Mouse (Mus musculus) NIH3T3 (cell line): ENCODE results near the gene Slc25a45.

Source experiments
- DNase-seq: peaks from one replicate; pipeline ENCODE4 v3.0.0-alpha.2; 2012; ENCODE audit warnings: low read depth

Gene Slc25a45

GRCm38 (mm10) chr19:5840086-5840889, 37.3 kb upstream of the Slc25a45 start:
- peak; percentile 81 for DNase-seq

GRCm38 (mm10) chr19:5840890-5841388, 36.7 kb upstream of the Slc25a45 start:
- no peak for DNase-seq

- peak; percentile 80 for DNase-seq
Measured at GRCm38 (mm10) chr19:5841389-5841946, 36.1 kb upstream of the Slc25a45 start.

- peak; percentile 72 for DNase-seq
Measured at GRCm38 (mm10) chr19:5841999-5842784, 35.4 kb upstream of the Slc25a45 start.

DNA sequence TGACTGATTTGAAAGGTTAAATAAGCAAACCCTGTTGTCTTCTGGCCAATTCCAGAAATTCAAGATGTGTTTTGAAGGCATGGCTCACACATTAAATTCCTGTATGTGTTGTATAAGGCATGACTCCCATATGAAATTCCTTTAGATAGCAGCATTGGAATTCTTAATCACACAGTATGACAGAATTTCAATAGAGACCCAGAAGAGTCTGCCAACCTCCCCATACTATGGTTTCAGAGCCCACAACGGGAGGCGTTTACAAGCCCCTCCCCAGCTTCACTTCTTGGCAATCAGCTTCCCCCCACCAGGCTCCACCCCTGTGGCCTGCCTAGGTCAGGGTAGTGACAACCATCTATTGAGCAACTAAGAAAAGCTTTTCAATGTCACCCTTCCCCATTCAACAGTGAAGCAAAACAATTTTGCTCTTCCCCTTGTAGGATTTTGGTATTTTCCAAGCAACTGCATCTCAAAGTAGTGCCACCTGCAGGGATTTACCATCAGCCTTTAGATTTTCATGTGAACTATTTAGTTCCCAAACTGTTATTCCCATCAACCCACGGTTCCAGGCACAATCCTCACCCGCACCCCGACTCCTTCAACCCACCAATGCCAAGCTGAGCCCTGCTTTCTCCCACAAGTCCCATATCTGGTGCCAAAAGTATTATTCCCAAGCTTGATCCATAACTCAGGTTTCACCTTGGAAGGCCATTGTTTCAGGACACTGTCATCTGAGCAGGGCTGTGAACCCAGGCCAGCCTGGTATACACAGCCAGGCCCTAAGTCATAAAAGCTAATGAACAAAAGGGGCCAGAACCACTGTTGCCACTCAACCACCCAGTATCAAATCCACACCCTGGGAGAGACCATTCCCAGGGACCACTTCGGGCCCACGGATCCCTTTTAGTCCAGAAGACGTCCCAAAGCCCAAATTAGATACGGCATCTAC, 34.5 kb upstream of the Slc25a45 start:
- peak; percentile 80 for DNase-seq

DNA sequence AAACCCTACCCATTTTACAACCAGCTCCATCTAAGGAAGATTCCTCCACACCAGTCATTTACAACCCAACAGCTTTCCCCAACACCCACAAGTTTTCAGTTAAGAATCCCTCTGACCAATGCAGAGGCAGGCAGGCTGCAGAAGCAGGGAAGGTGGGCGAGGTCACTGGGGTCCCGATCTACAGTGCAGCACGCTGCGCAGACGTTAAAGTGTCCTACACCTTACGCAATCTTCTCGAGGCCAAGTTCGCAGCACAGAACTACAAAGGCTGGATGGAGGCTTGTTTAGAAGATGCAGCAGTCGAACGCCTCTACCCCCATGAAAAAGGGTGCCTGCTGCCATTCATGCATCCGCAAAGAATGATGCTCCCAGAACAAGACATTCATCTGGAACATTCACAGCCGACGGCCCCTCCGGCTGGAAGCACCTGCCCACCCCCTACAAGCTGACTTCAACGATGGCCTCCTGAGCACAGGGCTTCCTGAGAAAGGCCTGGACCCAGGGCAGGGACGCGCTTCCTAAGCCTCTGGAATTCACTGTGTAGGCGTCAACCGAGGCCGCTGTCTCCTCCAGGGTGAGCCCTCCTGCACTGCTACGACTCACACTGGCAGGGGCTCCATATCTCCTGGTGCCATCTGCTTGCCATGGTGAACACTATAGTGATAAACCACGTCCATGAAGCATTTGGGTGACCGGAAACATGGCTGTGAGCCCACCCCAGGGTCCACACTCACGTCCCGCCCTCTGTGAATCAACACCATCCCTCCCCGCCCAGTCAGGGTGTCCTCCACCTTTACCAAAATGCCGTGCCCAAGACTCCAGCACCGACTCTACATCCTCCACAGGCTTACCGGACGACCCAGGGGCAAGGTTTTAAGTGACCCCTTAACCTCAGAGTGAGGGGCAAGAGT, 33.6 kb upstream of the Slc25a45 start:
- DNase-seq = peak; percentile 76

DNA sequence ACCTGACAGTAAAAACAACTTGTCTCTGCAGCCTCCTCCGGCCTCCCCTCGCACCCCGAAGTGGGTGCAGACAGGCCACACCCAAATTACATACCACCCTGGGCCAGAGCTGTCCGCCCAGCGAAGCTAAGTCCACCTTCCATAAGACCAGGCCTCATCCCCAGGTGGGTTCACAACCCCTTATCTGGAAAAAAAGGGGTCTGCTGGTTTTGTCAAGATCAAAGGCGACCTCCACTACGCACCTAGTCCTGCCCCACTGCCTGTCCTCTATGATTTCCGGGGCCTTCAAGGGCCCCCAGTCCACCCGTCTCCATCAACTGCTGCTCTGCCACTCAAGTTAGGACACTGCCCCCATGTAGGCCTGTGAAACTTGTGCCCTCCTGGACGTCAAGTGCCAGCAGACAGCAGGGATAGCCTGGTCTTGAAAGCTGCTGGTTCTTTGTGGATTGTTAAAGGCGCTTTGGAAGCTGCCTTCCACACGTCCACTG, 32.7 kb upstream of the Slc25a45 start:
- DNase-seq = peak; percentile 71

DNA sequence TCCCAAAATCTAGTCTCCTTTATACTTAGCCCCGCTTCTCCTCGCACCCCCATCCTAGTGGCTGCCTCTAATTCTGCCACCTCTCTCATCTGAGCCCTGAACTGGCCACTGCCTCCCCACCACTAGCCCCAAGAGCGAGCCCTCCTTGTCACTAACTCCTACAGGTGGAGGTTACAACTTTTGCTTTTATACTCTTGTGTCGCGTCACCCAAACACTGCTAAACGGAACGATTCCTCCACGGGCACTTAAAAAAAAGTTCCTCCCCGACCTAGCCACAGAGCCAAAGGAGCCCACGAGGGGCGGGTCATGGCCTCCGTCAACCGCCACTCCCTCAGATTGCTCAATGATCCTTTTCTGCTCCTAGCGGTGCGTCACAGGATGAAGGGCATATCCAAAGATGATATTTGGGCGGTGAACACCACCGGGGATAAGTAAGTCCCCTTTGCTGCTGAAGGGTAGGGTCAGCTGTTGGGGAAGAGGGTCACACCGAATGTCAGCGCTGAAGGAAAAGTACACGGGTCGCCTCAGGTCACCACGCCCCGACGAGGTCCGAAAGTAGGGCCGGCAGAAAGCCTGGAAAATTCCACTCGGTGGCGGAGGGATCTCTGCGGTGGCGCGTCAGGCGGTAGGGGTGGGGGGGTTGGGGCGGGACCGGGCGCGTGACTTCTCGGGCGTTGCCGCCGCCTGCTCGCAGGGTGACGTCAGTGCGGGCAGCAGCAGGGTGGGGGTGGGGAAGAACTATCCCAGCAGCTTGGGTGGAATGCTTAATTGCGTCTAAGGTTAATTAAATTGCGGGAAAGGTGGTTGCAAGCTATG, 32.1 kb upstream of the Slc25a45 start:
- DNase-seq = peak; percentile 98

- DNase-seq = no peak
Measured at GRCm38 (mm10) chr19:5846154-5846553, 31.5 kb upstream of the Slc25a45 start.

DNA sequence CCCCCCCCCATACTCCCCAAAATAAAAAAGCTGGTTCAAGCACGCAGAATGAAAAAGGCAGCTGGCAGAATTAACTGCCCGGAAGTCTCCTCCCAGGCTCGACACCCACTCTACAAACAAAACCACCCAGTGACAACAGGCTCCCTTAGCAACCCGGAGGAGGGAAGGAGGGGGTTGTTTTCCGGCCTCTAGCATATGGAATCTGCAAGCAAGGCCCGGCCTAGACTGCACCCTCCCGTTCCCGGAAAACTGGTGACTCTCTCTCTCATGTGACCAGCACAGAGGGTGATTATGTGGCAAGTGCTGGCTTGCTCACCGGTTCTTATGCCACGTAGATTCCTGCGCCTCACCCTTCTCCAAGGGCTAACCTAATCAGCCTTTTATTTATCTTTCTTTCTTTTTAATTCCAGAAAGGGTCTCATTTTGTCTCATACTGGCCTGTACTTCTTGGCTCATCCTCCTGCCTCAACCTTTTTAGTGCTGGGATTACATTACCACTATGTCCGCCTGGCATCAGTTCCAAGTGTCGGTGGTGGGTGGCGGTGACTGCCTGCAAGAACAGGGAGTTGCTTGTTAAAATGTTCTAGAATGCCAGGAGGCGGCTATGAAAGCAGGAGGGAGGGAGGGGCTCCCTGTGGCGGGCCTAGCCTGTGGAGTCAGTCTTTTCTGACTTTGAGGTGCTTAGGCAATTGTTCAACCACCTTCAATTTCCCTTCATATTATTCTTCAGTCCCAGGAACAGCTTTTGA, 30.9 kb upstream of the Slc25a45 start:
- peak; percentile 97 for DNase-seq

DNA sequence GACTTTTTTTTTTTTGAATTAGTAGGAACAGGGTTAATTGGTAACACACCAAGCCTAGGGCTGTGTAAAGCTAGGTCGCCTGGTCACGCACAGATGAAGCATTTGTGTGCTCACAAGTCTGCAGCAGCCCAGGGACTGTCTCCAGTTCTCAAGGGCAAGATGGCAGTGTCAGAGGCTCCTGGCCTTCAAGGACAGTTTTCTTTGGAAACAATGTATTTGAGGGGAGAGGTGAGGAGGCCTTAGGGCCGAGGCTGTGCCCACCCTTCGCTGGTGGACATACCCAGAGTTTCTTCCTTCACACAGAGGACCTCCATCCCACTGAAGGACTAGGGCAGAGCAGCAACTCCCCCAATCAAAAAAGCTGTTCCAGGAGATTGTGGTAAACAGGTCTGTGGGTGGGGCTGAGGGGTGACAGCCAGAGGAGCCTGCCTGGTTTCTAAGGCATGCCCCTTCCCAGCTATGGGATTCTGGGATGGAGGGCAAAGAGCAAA, 30.3 kb upstream of the Slc25a45 start:
- peak; percentile 58 for DNase-seq

DNA sequence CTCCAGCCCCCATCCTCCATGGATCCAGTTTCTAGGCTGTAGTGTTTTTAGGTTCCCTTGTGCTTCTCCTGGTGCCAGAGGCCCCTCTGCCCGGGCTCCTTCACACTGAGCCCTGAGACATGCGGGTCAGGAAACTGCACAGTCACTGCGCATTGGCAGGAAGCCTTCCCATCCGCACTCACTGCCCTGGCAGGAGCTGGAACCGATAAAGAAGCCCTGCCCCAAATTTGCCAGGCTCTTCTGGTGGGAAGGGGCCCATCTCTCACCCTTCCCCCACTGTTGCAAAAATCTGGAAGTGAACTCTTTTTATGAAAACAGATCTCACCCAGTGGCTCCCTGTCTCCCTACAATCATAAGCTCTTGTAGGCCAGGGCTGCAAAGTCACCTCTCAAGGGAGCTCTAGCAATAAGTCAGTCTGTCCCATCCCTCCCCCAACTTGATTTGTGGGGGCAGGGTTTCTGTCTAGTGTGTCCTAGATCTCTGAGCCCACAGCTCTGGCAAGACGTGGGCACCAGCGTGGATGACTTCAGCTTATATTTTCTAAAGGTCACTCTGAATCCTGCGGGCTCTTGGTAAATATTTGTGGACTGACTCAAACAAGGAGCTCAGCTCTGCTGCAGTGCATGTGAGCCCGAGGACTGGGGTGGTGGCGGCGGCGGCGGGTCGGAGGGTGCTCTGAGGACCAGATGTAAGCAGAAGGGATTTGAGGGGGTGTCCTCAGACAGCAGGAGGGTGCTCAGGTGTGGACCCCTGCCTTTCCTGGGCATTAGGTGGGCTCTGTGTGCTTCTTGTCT, 29.4 kb upstream of the Slc25a45 start:
- peak; percentile 88 for DNase-seq

DNA sequence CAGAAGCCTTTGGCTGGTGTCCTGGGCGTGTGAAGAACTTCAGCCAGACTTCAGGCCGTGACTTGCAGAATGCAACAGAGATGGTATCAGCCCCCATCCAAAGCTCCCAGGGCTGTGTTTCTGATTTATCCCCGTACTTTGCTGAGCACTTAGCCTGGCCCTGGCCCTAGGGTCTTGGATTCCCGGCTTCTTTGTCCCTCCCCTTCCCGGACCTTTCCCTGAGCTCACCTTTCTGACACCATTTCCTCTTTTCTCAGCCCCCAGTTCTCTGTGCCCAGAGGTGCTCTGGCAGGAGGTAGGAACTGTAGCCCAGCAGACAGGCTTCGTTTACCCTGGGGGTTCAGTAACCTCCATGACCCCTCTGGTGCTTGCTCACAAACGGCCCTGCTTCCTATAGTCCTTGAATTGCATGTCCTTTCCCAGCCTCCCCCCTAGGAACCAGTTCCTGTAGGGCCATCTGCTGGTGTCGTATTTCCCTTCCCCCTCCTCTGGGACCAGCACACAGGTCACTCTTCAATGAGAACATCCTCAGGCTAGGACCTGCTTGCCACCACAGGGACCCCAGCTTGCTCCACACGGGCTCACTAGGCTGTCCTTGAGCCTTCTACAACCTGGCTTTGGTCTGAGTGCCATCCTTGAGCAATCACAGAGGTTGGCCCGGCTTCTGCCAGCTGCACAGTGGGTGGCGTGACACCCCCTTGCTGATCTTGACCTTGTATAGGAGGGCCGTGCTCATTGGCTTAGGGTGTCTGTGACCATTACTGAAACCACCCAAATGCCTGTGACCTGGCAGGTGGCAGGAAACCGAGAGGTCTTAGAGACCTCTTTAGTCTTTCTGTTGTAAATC, 28.6 kb upstream of the Slc25a45 start:
- DNase-seq = peak; percentile 46

DNA sequence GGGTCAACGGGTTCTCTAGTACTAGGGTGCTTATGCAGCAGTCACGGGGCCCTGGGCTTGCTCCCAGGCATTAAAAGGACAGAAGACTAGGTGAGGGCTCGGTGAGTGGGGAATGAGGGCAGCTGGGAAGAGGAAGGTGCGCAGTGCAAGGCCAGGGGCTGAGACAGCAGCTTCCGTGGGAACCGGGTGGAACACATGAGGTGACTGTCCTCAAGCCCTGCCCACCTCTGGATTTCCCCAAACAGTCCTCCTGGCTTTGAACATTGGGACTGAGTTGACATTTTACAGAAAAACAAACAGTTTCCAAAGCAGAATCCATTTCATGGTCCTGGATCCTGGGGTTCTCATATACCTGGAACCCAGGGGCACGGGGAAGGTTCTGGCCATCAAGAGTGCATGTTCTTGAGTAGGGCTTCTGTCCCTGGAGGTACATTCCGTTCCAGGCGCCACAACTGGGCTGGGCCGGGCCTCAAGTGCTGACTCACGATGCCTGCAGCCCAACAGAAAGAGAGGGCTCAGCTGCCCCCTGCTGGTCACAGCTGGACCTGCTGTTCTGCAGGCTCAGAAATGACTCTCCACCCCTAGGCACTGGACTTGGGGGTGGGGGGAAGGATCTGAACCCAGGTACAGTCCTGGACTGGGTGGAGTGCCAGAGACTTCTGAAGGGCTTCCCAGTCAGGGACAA, 27.6 kb upstream of the Slc25a45 start:
- peak; percentile 98 for DNase-seq

DNA sequence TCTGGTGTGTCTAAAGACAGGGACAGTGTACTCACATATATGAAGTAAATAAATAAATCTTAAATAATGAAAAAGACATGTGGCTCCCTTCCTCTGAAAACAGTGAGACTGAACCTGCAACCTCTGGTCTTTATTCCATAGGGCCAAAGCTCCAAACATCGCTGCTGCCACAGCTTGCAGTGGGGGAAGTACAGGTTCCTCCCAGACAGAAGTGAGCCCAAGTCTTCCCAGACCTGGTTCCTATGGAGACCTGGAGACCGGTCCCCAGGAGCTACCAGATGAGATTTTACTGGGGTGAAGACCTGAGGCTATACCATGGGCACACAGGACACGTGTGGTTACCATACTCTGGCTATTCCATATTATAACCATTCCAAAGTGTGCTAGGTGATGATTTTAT, 26.7 kb upstream of the Slc25a45 start:
- DNase-seq = no peak

DNA sequence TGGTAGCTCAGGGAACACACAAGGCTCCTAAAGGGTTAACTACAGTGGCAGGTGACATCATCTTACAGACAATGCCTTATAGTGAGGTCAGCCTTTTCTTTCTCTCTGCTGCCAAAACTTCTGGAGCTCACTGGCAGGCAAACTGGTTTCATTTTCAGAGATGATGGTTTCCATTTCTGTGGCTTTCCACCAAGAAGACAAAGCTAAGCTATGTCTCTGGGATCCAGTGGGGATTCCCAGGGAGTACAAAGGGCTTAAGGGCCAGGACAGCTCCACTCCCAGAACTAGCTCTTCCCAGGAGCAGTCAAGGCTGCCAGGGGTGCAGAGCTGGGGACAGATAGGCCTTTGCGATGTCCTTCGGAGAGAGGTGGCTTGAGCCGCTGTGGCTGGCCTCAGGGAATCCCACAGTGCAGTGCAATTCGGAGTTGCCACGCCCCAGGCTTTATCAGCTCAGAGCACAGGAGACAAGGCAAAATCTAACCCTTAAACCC, 26.1 kb upstream of the Slc25a45 start:
- peak; percentile 80 for DNase-seq
